Mouse (Mus musculus) heart, embryonic 16.5 days (tissue): ENCODE data around the gene Pet100. TPM values are rescaled to one million over a fixed set of nuclear protein-coding genes. Genes with fewer than 3 reads are reported as not detected.
"Not testable (repeated sequence)": the region's sequence is repeated elsewhere in the genome, so short reads cannot be mapped to it uniquely, and the experiment has no call there.

Experiments
- ATAC-seq: fragments of 200-750 bp; cut with Nextera tagmentation; replicated peaks from 2 replicates; pipeline ENCODE4 v1.8.0; 2017; ENCODE audit warnings: moderate number of reproducible peaks; ENCODE audit not compliant: insufficient read depth, low FRiP score; ENCODE audit errors: extremely low read depth
- H3K27ac ChIP-seq: fragments of 300-500 bp; sonication (generic); 2 replicates; pipeline ENCODE4 v1.5.1; 2014; ENCODE audit warnings: mild to moderate bottlenecking, low read length, control low read depth, moderate library complexity
- H3K27me3 ChIP-seq: fragments of 300-500 bp; sonication (generic); 2 replicates; pipeline ENCODE4 v1.6.1; 2014; ENCODE audit warnings: low read length, mixed read lengths; ENCODE audit not compliant: control insufficient read depth, insufficient read depth
- H3K36me3 ChIP-seq: fragments of 300-500 bp; sonication (generic); 2 replicates; pipeline ENCODE4 v1.6.1; 2014; ENCODE audit not compliant: control insufficient read depth, insufficient read depth
- H3K4me1 ChIP-seq: fragments of 300-500 bp; sonication (generic); 2 replicates; pipeline ENCODE4 v1.6.1; 2014; ENCODE audit warnings: low read length, mixed read lengths; ENCODE audit not compliant: control insufficient read depth, insufficient read depth
- H3K4me2 ChIP-seq: fragments of 300-500 bp; sonication (generic); 2 replicates; pipeline ENCODE4 v1.6.1; 2014; ENCODE audit warnings: low read depth, mild to moderate bottlenecking, control low read depth, low read length
- H3K4me3 ChIP-seq: fragments of 300-500 bp; sonication (generic); 2 replicates; pipeline ENCODE4 v1.5.1; 2014; ENCODE audit warnings: mild to moderate bottlenecking, control low read depth, low read length
- H3K9ac ChIP-seq: fragments of 300-500 bp; sonication (generic); 2 replicates; pipeline ENCODE4 v1.6.1; 2014; ENCODE audit warnings: low read length, control low read depth
- H3K9me3 ChIP-seq: fragments of 300-500 bp; sonication (generic); replicated peaks from 2 replicates; pipeline ENCODE4 v1.6.1; 2016; ENCODE audit warnings: low read length; ENCODE audit not compliant: control insufficient read depth
- WGBS: fragments of 180-500 bp; shearing (Covaris S2); extraction: QIAGEN DNeasy Blood & Tissue Kit; methylation state at CpG from one replicate; pipeline ENCODE4 v1.1.7; 2014; 5-methylcytosine and 5-hydroxymethylcytosine counted together
- polyA plus RNA-seq: library from polyadenylated mRNA; unstranded; fragments of >200 nt; fragmentation: Nextera tagmentation; extraction: Ambion mirVana; gene quantifications from 2 replicates; pipeline ENCODE4 v1.2.1, GENCODE M21; 2015

Pet100 gene
- 65.9 and 79.7 TPM in 2 replicates for polyA plus RNA-seq

DNA sequence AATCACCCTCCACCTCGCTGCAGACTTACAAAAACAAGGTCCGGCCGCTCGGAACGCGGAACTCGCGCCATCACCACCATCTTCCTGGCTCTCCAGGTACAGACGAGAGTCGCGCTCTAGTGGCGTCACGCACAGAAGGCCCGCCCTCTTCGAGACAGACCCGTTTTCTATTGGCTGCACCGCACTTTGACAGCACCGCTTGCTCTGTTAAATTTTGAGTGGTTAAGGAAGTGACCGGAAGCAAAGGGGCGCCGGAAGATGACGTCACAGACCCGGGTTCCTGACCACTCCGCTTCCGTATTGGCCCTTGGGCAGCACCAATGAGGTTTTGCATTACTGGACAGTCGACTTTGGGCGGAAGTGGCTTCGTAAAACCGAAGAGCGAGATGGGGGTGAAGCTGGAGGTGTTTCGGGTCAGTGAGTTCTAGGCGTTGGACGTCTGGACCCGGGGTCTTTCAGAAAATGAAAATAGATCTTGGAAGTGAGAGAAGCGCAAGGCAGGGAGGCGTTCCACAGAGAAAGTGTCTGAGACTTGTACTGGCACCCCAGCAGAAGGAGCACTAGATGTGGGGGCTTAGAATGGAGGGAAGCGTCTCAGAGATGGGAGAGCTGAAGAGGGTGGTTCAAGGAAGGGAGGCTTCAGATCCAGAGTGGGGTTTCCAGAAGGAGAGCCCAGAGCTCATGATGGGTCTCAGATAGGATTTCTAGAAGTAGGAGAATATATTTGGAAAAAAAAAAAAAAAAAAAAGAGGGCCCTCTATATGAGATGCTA lies at the start of gene Pet100, which contains the start of gene Xab2:
Gene Pet100 (plus strand): TSS at position 350 of the 772 bp plus-strand sequence.
Gene Xab2 (minus strand): TSS at position 118 of the 772 bp plus-strand sequence.
- Histone ChIP-seq H3K4me3 (peak within 1 kb of the TSS; percentile 92), H3K36me3 (peaks cover 20% of the 10 kb centered on the region), H3K27me3 (no peaks in the 10 kb centered on the region), H3K4me2 (peak within 1 kb of the TSS; percentile 95), H3K4me1 (peaks cover 16% of the 10 kb centered on the region), H3K27ac (no peak within 1 kb of the TSS), H3K9me3 (no peaks in the 10 kb centered on the region), H3K9ac (peak within 1 kb of the TSS; percentile 86)
- WGBS = under 1% methylated on average over 37 of the region's 37 CpGs
- peak; percentile 98 for ATAC-seq

DNA sequence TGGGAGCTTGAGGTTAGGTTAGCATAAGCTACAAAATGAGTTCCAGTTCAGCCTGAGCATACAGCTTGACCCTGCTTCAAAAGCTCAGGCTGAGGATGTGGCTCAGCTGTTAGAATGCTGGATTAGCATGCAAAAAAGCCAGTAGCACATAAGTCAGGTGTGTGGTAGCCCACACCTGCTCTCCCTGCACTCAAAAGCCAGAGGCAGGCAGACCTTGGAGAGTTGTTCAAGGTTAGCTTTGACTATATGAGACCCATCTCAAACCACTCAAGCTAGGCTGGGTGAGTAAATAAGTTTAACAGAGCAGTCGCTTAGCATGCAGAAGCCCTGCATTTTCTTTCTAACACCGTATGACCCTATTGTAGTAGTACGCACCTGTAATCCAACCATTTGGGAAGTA lies 46.8 kb upstream of the Pet100 start:
- Histone ChIP-seq H3K4me3 (no peak overlapping the region), H3K27me3 (no peaks in the 10 kb centered on the region), H3K36me3 (no peaks in the 10 kb centered on the region), H3K4me1 (no peaks in the 10 kb centered on the region), H3K27ac (no peak overlapping the region), H3K4me2 (no peak overlapping the region), H3K9me3 (no peaks in the 10 kb centered on the region), H3K9ac (no peak overlapping the region)
- ATAC-seq = no peak
- 89% methylated on average over 3 of the region's 3 CpGs for WGBS

DNA sequence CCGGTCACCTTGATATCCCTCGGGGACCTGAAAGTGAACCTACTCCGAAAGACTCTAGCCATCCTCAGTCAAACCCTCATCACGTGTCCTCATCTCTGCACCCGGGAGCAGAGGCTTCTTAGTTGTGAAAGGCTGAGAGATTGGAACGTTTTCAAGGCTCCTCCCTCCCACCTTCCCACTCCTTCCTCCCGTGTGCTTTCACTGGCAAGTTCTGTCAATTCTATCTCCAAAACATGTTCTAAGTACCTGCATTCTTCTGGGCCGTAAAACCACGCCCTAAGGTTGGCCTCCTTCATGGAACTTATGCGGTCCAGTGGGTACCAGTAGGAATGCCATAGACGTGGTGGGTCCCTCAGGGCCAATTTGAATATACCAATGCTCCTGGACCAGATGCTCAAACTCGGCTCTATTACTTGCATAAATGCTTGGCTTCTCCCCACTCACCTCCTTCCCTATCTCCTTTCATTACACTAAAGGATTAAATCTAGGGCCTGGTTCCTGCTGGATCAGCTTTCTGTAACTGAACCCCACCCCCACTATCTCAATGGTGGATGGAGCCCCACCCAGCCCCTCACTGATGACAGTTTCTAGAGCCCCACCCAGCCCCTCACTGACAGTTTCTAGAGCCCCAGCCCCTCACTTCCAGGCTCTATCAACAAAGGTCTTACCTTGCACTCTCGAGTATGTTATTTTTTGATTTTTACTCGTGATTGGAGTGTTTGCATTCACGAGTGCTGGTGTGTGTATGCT lies 45.0 kb upstream of the Pet100 start:
- no peak for ATAC-seq

DNA sequence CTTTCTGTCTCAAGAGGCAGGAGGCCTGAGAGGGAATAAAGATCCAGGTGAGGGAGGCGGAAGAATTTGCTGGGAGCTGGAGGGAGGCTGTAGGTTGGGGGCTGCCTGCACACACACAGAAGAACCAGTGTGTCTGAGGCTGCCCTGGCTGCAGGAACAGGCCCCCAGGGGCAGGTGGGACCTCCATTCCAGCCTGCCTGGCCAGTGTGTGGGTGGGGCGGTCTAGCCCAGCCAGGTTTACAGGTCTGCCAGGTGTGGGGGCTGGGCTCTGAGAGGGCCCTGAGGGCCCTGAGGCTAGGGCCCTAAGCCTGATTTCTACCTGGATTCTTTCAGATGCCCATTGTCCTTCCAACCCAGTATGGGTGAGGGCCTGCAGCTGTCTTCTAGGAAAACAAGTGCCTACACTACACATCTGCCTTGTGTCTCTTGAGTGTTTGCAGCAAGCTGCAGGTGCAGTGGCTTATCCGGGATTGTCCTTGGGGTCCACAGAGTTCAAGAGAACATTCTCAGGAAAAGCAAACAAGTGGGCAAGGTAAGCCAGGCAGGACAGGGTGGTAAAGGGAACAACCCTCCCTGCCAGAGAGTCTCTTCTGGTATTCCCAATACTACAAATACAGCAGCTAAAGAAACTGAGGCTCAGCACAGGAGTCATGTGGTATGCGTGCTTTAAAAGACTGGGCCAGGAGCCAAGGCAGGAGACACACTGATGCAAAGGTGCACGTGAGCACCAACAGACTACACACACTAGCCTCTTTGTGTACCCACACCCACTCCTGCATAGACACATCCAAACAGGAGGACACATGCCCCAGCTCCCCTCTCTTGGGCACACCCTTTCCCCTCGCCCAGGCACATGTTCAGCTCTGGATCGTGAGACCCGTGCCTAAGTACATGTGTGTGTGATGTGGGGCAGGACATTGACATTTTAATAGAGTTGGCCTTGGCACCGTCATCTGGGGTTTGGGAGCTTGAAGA lies 41.7 kb upstream of the Pet100 start:
- Histone ChIP-seq H3K36me3 (no peaks in the 10 kb centered on the region), H3K4me2 (no peak overlapping the region), H3K9ac (no peak overlapping the region), H3K27ac (no peak overlapping the region), H3K4me1 (no peaks in the 10 kb centered on the region), H3K27me3 (no peaks in the 10 kb centered on the region), H3K9me3 (no peaks in the 10 kb centered on the region), H3K4me3 (no peak overlapping the region)
- no peak for ATAC-seq
- 80% methylated on average over 9 of the region's 9 CpGs for WGBS

More for the DNA sequence above, 45.0 kb upstream of the Pet100 start:
- Histone ChIP-seq H3K27me3 (no peaks in the 10 kb centered on the region), H3K9ac (no peak overlapping the region), H3K4me3 (no peak overlapping the region), H3K9me3 (no peaks in the 10 kb centered on the region), H3K4me1 (no peaks in the 10 kb centered on the region), H3K27ac (no peak overlapping the region), H3K4me2 (no peak overlapping the region), H3K36me3 (no peaks in the 10 kb centered on the region)
- 62% methylated on average over 15 of the region's 15 CpGs for WGBS

DNA sequence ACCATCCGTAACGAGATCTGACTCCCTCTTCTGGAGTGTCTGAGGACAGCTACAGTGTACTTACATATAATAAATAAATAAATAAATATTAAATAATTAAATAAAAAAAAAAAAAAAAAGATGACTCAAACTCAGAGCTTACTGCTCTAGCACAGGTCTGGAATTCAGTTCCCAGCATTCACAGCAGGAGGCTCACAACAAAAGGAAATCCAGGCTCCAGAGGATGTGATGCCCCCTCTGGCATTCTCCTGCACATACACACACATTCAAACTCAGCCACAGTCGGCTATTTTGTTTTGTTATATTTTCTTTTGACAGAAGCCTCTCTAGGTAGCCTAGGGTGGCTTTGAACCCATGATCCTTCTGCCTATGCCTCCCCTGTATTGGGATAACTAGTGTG lies 39.4 kb upstream of the Pet100 start:
- H3K4me2 ChIP-seq, H3K36me3 ChIP-seq, ATAC-seq, H3K9me3 ChIP-seq, H3K27me3 ChIP-seq, H3K27ac ChIP-seq, H3K4me1 ChIP-seq, H3K4me3 ChIP-seq, H3K9ac ChIP-seq: not testable (repeated sequence)
- WGBS = 78% methylated on average over 1 of the region's 3 CpGs

DNA sequence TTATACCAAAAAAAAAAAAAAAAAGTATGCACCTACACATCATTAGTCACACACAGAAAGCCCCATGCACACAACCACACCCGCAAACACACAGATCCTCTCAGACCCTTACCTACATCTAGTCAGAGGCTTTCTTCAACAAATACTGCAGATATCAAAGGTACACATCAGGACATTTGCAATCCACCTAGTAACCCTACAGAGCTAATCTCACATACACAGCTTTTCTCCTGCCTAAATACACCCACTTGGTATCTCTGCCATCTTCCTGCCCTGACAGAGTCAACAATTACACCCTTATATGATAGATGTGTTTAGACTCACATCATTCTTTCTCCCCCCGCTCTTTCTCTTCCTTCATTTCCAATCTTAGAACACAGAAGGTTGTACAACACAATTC lies 34.9 kb upstream of the Pet100 start:
- WGBS = 85% methylated on average over 2 of the region's 2 CpGs
- ATAC-seq = no peak
- Histone ChIP-seq H3K27me3 (peaks cover 6% of the 10 kb centered on the region; the same call in 1 of the 2 replicates), H3K9ac (no peak overlapping the region), H3K9me3 (no peaks in the 10 kb centered on the region), H3K4me1 (peaks cover 2% of the 10 kb centered on the region; the same call in 1 of the 2 replicates), H3K4me3 (no peak overlapping the region), H3K36me3 (no peaks in the 10 kb centered on the region), H3K27ac (no peak overlapping the region), H3K4me2 (no peak overlapping the region)

DNA sequence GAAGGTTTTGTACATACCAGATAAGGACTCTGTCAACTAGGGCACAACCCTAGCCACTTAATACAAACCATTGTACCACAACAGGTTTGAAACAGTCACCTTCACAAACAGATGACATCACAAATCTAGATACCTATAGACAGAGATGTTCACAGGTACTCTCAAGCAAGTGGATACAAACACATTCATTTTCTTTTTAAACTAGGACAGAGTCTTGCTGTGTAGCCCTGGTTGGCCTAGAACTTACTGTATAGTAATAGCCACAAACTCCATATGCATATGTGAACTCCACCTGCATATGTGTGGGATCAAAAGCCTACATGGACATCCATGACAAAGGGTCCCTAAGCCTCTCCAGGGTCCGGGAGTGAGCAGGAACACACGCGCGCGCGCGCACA lies 34.4 kb upstream of the Pet100 start, which contains the start of gene Camsap3:
Gene Camsap3 (plus strand): TSS at position 301 of the 398 bp plus-strand sequence.
- Histone ChIP-seq H3K9me3 (no peaks in the 10 kb centered on the region), H3K27ac (no peak within 1 kb of the TSS), H3K4me3 (peak within 1 kb of the TSS; percentile 63), H3K9ac (peak within 1 kb of the TSS; percentile 70), H3K4me1 (peaks cover 2% of the 10 kb centered on the region; the same call in 1 of the 2 replicates), H3K27me3 (peaks cover 6% of the 10 kb centered on the region; the same call in 1 of the 2 replicates), H3K36me3 (no peaks in the 10 kb centered on the region), H3K4me2 (peak within 1 kb of the TSS; percentile 90)
- WGBS = 7% methylated on average over 7 of the region's 7 CpGs
- 0 out of 2 replicates have a peak, but pooled peaks have one; percentile 5 for ATAC-seq
